Mouse (Mus musculus) activated CD4-positive, CD25-positive, alpha-beta regulatory T cell, adult 9 weeks (primary cell): ENCODE measurements around the gene 5430403G16Rik. TPM values are rescaled to one million over a fixed set of nuclear protein-coding genes. Genes with fewer than 3 reads are reported as not detected.

ENCODE experiments used
- polyA plus RNA-seq: library from polyadenylated mRNA; unstranded; fragments of 100-300 nt; shearing (Covaris generic); gene quantifications from one replicate; pipeline ENCODE4 v1.2.1, GENCODE M21; 2017

Gene 5430403G16Rik
- 8.5 TPM for polyA plus RNA-seq

DNA sequence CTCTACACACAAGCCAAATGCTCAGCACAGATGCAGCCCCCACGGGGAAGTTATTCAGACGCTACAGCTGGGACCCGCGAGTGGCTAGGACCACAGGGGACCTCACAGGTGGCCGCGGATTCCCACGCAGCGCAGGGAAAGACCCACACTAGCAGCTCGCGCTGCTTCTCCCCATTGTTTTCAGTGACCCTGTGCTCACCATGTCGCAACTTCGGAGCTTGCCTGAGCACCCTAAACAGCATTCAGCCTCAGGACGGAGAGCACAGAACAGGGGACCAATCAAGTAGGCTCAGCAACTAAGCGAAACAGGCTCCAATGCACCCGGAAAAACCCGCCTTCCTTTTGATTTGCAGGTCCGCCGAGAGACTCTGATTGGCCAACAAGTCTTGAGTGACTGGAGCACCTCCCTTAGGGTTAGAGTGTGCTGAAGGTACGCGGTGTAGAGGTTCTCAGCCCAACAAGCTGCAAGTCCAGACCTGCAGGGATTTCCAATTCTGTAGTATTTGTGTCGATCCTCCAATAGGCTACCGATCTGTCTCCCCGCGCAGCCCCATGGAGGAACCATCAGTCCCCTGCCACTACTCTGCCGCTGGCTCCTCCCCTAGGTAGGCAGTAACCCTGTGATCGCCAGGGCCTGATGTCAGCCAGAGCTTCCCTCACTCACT is at the start of gene 5430403G16Rik:
Gene 5430403G16Rik (minus strand): TSS at position 505 of the 665 bp plus-strand sequence.

Other genes starting within 250 kb of the 5430403G16Rik start
- 48.9 TPM for gene Crlf2, start 132.0 kb downstream of the 5430403G16Rik start, polyA plus RNA-seq
- 17.4 TPM for gene 4930522L14Rik, start 60.8 kb upstream of the 5430403G16Rik start, polyA plus RNA-seq
- 14.4 TPM for gene Gm15446, start 232.4 kb upstream of the 5430403G16Rik start, polyA plus RNA-seq